Mouse (Mus musculus) testis, adult 2 months (tissue): ENCODE measurements around the gene Apom.

ENCODE experiments used
- CTCF ChIP-seq: fragments of 200-500 bp; IDR thresholded peaks from 2 replicates; pipeline ENCODE4 v1.5.1; 2012; ENCODE audit warnings: low read depth, mild to moderate bottlenecking, inconsistent platforms, low read length, moderate library complexity; ENCODE audit not compliant: control insufficient read depth, insufficient read depth, insufficient replicate concordance
- POLR2A ChIP-seq: fragments of 200-500 bp; IDR thresholded peaks from 2 replicates; pipeline ENCODE4 v1.6.1; 2012; ENCODE audit warnings: low read depth, mild to moderate bottlenecking, inconsistent platforms, low read length, moderate library complexity; ENCODE audit not compliant: control insufficient read depth

- TF ChIP-seq CTCF = no peak
- no peak for TF ChIP-seq POLR2A
Measured at GRCm38 (mm10) chr17:35101161-35101560, 30.7 kb downstream of the Apom start.
